Mouse (Mus musculus) erythroblast, embryonic 14.5 days (primary cell): ENCODE measurements around the gene Tm4sf4.

Source experiments
- GATA1 ChIP-seq: IDR thresholded peaks from 2 replicates; pipeline ENCODE4 v1.6.1; 2012; ENCODE audit warnings: low read length, inconsistent platforms, mixed read lengths
- TAL1 ChIP-seq: IDR thresholded peaks from 3 replicates; pipeline ENCODE4 v1.6.1; 2012; ENCODE audit warnings: low read length, inconsistent platforms, mixed read lengths

DNA sequence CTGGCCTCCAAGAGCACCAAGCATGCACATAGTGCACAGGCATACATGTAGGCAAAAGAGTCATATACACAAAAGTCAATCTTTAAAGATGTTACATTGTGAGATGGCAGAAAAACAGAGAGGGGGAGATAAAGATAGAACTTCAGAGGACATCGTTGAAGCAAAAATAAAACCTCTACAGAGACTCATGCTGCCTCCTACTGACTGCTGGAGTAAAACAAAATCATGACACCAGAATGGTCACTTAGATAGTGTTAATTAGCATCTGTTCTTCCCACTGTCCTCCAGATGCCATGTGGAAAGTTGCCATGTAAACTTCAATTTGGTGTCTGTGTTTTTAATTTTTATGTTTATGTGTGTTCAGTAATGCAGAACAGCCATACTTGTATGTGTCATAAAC lies 22.8 kb downstream of the Tm4sf4 start:
- no peak for TF ChIP-seq GATA1
- no peak for TF ChIP-seq TAL1
